Mouse (Mus musculus): ENCODE measurements around the gene Trappc1. TPM values are rescaled to one million over a fixed set of nuclear protein-coding genes. Genes with fewer than 3 reads are reported as not detected.

Trappc1 gene
- polyA plus RNA-seq, 1 experiment from 2014 or later = 185 TPM

DNA sequence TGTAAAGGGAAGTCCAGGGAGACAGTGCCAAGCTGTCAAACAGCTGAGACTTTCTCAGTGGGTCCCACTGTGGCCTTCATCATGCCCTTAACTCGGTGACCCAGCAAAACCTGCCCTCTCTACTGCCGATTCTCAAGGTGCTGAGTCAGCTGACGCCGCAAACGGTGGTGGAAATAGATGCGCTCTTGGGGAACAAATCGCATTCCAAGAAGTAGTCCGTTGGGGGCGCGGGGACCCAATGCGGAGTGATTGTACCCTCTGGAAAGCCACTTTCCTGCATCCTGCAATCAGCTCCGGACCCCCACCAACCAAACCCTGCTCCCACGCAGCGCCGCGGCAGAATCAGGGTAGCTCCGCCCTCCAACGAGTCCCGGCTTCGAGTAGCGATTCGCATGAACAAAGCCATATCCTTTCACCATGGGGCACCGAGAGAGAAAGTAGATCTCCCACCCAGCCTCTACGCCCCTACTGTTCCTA lies 8.2 kb downstream of the Trappc1 start:
- H3K4me1 ChIP-seq = peaks cover 22% of the 10 kb centered on the region
- H3K36me3 ChIP-seq (replicated peaks) = no peaks in the 10 kb centered on the region
- H3K9me3 ChIP-seq = no peaks in the 10 kb centered on the region
- H3K27ac ChIP-seq = peak overlapping the region; percentile 62
- peak overlapping the region; percentile 64 for H3K4me2 ChIP-seq
- peak overlapping the region; percentile 43 for H3K4me3 ChIP-seq (replicated peaks)
- peaks cover 43% of the 10 kb centered on the region for H3K27me3 ChIP-seq
- under 1% methylated on average over 24 of the region's 24 CpGs for WGBS
- ATAC-seq (ENCODE audit: low FRiP score) = peak; percentile 80
- H3K9ac ChIP-seq = peak overlapping the region; percentile 64

DNA sequence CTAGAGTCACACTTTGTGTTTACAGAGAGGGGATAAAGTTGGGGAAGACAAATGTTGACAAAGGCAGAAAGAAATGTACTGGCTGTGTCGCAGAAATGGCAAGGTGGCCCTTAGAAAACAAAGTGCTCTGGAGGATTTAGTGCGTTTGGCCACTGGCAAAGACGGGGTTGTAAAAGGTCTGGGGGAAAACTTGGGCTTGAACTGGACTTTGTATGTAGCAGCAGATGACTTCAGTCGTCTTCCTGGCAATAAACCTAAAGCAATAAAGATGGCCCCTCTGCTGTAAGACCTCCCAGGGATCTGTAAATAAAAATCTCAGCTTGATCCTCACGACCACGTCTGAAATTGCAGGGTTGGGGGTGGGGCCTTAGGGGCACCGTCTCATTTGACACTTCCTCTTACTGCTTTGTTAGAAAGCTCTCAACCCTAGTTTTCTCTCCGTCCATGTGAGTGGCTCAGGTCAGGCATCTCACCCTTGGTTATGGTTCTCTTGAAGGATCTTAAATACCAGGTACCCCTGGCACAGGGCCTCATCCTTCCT lies 9.0 kb downstream of the Trappc1 start:
- peak overlapping the region; percentile 64; the same call in 1 of the 2 replicates for H3K9ac ChIP-seq
- ATAC-seq (ENCODE audit: low FRiP score) = no peak
- H3K27ac ChIP-seq = peak overlapping the region; percentile 62
- no peak overlapping the region; the same call in 1 of the 2 replicates for H3K4me2 ChIP-seq
- peaks cover 18% of the 10 kb centered on the region for H3K4me1 ChIP-seq
- H3K27me3 ChIP-seq = peaks cover 35% of the 10 kb centered on the region
- 0 out of 2 replicates have a peak, but pooled peaks cover 4% of the 10 kb centered on the region for H3K9me3 ChIP-seq
- 42% methylated on average over 8 of the region's 8 CpGs for WGBS
- H3K4me3 ChIP-seq (replicated peaks) = no peak overlapping the region
- H3K36me3 ChIP-seq (replicated peaks) = no peaks in the 10 kb centered on the region

DNA sequence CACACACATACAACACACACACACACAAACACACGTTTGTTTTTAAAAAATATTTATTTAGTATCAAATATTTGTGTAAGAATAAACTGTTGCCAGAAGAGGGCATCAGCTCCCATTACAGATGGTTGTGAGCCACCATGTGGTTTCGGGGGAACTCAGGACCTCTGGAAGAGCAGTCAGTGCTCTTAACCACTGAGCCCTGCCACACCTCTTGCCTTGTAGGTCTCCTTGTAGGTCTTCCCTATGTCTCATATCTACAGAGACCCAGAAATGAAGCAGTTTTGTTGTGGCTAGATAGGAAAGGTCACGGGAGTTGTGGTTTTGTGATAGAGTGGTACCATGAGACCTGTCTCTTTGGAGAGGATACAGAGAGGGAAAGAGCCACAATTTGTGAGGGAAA lies 10.1 kb downstream of the Trappc1 start:
- H3K27me3 ChIP-seq = peaks cover 24% of the 10 kb centered on the region
- 73% methylated on average over 3 of the region's 3 CpGs for WGBS
- no peaks in the 10 kb centered on the region for H3K36me3 ChIP-seq (replicated peaks)
- peaks cover 18% of the 10 kb centered on the region for H3K4me1 ChIP-seq
- no peak overlapping the region for H3K27ac ChIP-seq
- H3K9me3 ChIP-seq = 0 out of 2 replicates have a peak, but pooled peaks cover 5% of the 10 kb centered on the region
- no peak overlapping the region for H3K4me3 ChIP-seq (replicated peaks)
- no peak for ATAC-seq (ENCODE audit: low FRiP score)
- H3K9ac ChIP-seq = no peak overlapping the region
- no peak overlapping the region for H3K4me2 ChIP-seq

DNA sequence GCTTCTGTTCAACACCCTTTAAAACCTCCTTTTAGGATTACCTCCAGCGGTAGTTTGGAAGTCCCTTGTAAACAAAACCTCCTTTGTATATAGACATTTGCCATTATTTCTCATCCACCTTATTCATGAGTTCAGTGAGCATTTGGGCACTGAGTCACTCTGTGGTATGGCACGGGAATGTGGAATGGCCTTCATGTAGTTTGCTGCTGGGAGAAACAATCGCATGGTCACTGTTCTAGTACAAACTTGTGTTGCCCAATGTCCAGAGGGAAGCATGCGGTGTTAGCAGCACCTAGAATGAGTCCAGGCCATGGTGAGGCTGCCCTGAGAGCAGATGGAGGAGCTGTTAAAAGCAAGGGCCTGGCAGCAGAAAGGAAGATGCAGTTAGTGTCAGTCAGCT lies 11.0 kb downstream of the Trappc1 start:
- Histone ChIP-seq H3K27me3 (peaks cover 23% of the 10 kb centered on the region), H3K27ac (no peak overlapping the region)

DNA sequence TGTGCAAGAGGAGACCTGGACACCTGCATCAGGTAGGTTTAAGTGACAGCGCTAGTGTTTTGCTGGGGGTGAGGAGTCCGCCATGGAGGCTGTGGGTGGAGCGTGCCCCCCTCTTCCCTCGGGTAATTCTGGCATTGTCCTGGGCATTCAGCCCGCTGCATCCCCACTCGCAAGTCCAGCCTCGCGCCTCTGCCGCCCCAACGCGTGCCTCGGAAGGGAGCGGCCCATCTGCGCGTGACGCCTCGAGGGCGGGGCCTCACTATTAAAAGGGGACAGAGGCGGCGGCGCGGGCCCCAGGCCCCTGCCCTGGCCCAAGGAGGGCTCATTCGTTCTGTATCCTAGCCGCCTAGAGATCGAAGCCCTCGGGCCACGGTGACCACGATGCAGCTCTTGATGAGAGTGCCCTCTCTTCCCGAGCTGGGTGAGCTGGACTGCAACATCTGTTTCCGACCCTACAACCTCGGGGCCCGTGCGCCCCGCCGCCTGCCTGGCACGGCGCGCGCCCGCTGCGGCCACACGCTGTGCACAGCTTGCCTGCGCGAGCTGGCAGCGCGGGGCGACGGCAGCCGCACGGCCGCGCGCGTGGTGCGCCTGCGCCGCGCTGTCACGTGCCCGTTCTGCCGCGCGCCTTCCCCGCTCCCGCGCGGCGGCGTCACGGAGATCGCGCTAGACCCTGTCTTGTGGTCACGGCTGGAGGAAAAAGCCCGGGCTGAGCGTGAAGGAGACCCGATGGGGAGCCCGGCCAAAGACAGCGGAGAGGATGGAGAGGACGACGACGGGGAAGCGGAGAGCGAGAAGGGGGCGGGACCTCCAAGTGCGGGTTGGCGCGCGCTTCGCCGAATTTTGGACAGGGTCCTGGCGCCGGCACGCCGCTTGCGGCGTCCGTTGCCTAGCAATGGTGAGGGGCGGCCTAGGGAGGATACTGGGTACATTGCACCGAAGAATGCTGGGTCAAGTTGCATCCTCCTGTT lies 16.7 kb downstream of the Trappc1 start, which contains the start of gene Rnf227:
Gene Rnf227 (plus strand): TSS at position 301 of the 971 bp plus-strand sequence.
- H3K4me1 ChIP-seq = peaks cover 16% of the 10 kb centered on the region
- H3K4me3 ChIP-seq (replicated peaks) = peak within 1 kb of the TSS; percentile 54
- 0 out of 2 replicates have a peak, but pooled peaks cover 5% of the 10 kb centered on the region for H3K9me3 ChIP-seq
- H3K36me3 ChIP-seq (replicated peaks) = peaks cover 28% of the 10 kb centered on the region
- H3K27me3 ChIP-seq = peaks cover 12% of the 10 kb centered on the region
- ATAC-seq (ENCODE audit: low FRiP score) = peak; percentile 88
- peak within 1 kb of the TSS; percentile 87 for H3K27ac ChIP-seq
- H3K9ac ChIP-seq = peak within 1 kb of the TSS; percentile 59
- WGBS = 1% methylated on average over 99 of the region's 99 CpGs
- H3K4me2 ChIP-seq = peak within 1 kb of the TSS; percentile 79

More for the DNA sequence above, 11.0 kb downstream of the Trappc1 start:
- H3K4me2 ChIP-seq = no peak overlapping the region
- no peak overlapping the region for H3K9ac ChIP-seq
- no peak for ATAC-seq (ENCODE audit: low FRiP score)
- 0 out of 2 replicates have a peak, but pooled peaks cover 5% of the 10 kb centered on the region for H3K9me3 ChIP-seq
- peaks cover 18% of the 10 kb centered on the region for H3K4me1 ChIP-seq
- H3K4me3 ChIP-seq (replicated peaks) = no peak overlapping the region
- H3K36me3 ChIP-seq (replicated peaks) = no peaks in the 10 kb centered on the region
- 67% methylated on average over 4 of the region's 4 CpGs for WGBS

DNA sequence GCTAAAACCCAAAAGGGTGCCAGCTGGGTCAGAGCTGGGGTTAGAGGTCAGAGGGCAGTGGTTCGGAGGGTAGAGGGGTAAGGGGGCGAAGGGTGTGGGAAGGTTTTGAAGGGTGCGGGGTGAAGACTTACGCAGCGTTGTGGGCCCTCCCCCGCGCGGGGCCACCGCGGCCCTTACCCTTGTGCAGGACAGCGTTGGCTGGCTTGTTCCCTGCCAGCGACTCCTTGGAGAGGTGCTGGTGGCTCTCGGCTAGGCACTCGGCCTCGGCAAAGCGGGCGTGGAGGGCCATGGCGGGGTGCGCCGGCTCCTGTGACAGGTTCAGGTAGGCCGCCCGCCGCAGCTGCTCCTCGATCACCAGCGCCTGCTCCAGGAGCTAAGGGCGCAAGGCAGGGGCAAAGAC lies 22.7 kb downstream of the Trappc1 start:
- Histone ChIP-seq H3K27me3 (no peaks in the 10 kb centered on the region), H3K4me2 (no peak overlapping the region), H3K4me1 (peaks cover 2% of the 10 kb centered on the region), H3K36me3 (replicated peaks) (peaks cover 88% of the 10 kb centered on the region), H3K9me3 (no peaks in the 10 kb centered on the region), H3K4me3 (replicated peaks) (no peak overlapping the region), H3K9ac (no peak overlapping the region), H3K27ac (no peak overlapping the region)
- ATAC-seq (ENCODE audit: low FRiP score) = no peak
- 92% methylated on average over 26 of the region's 26 CpGs for WGBS

DNA sequence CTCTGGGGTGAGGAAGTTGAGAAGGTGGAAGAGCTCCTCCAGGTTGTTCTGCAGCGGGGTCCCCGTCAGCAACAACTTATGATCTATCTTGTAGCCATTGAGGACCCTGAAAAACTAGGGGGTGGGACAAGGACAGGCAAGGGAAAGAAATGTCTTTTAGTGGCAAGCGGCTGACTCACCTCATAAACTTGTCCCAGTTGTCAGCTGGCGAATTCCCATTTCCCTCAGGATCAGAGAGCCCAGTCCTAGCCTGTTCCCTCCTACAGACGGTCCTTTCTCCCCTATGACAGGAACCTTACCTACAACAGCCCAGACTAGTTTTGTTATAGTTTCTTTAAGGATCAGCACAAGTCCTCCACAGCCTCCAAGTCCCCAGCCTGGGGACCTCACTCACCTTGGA lies 32.8 kb downstream of the Trappc1 start:
- Histone ChIP-seq H3K4me2 (no peak overlapping the region), H3K9me3 (no peaks in the 10 kb centered on the region), H3K9ac (no peak overlapping the region), H3K4me1 (no peaks in the 10 kb centered on the region), H3K27me3 (no peaks in the 10 kb centered on the region), H3K27ac (no peak overlapping the region), H3K36me3 (replicated peaks) (peaks cover 100% of the 10 kb centered on the region), H3K4me3 (replicated peaks) (no peak overlapping the region)
- no peak for ATAC-seq (ENCODE audit: low FRiP score)
- 96% methylated on average over 5 of the region's 5 CpGs for WGBS

DNA sequence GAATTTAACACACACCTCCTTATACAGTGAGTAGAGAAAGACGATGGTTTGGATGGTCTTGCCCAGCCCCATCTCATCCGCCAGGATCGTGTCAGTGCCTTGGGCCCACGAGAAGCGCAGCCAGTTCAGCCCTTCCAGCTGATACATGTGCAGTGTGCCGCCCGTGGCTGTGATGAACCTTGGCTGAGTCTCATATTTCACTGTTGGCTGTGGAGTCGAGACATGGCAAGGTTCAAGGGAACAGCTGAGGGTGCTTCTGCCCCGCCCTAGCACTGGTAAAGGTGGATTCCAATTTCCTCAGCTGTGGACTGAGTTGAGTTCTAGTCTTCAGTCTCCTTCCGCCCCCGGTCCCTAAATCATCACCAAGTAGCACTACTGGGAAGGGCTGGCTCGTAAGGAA lies 33.9 kb downstream of the Trappc1 start:
- Histone ChIP-seq H3K4me1 (peaks cover 8% of the 10 kb centered on the region; the same call in 1 of the 2 replicates), H3K4me2 (no peak overlapping the region), H3K27ac (no peak overlapping the region), H3K27me3 (no peaks in the 10 kb centered on the region), H3K36me3 (replicated peaks) (peaks cover 99% of the 10 kb centered on the region), H3K9ac (no peak overlapping the region), H3K4me3 (replicated peaks) (no peak overlapping the region), H3K9me3 (no peaks in the 10 kb centered on the region)
- 93% methylated on average over 12 of the region's 12 CpGs for WGBS
- no peak for ATAC-seq (ENCODE audit: low FRiP score)

DNA sequence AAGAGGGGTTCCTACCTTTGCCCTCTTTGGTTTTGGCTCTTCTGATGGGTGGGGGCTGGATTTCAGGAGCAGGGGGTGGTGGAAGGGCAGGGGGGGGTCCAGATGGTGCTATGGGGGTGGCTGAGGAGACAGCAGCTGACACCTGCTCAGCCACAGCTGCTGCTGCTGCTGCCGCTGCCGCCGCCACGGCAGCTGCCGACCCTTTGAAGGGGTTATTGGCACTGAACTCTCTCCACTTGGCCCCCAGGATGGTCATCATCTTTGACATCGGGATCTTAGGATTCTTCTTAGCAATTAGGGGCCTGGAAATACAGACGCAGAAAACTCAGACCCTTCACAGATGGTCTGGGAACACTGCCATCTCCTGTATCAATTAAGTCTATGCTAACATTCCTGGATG lies 38.2 kb downstream of the Trappc1 start:
- ATAC-seq (ENCODE audit: low FRiP score) = no peak
- no peaks in the 10 kb centered on the region for H3K9me3 ChIP-seq

DNA sequence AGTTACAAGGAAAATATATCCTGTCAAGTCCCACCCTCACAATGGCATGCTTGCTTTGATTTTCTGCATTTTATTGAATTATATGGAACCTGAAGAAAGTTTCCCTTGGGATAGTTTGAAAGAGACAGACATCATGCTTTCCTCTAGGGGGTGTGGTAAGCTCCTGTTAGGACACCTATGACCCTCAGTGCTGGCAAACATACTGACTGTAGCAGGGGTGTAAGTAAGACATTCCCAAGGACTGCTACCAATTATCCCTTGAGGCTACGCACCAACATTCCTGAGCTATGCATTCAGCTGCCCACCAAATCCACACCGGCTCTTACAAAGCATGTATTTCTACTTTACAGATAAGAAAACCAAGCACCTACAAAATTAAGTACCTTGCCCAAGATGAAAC lies 38.7 kb downstream of the Trappc1 start:
- 85% methylated on average over 2 of the region's 2 CpGs for WGBS
- no peak for ATAC-seq (ENCODE audit: low FRiP score)
- Histone ChIP-seq H3K4me2 (no peak overlapping the region), H3K9ac (no peak overlapping the region), H3K27ac (0 out of 2 replicates have a peak overlapping the region, but pooled peaks have one; percentile 8), H3K4me1 (peaks cover 34% of the 10 kb centered on the region), H3K4me3 (replicated peaks) (no peak overlapping the region), H3K36me3 (replicated peaks) (peaks cover 64% of the 10 kb centered on the region), H3K9me3 (no peaks in the 10 kb centered on the region), H3K27me3 (no peaks in the 10 kb centered on the region)

More for the DNA sequence above, 38.2 kb downstream of the Trappc1 start:
- Histone ChIP-seq H3K27ac (no peak overlapping the region), H3K36me3 (replicated peaks) (peaks cover 68% of the 10 kb centered on the region), H3K4me3 (replicated peaks) (no peak overlapping the region), H3K9ac (no peak overlapping the region), H3K4me1 (peaks cover 33% of the 10 kb centered on the region), H3K27me3 (no peaks in the 10 kb centered on the region), H3K4me2 (no peak overlapping the region)
- WGBS = 52% methylated on average over 7 of the region's 7 CpGs

DNA sequence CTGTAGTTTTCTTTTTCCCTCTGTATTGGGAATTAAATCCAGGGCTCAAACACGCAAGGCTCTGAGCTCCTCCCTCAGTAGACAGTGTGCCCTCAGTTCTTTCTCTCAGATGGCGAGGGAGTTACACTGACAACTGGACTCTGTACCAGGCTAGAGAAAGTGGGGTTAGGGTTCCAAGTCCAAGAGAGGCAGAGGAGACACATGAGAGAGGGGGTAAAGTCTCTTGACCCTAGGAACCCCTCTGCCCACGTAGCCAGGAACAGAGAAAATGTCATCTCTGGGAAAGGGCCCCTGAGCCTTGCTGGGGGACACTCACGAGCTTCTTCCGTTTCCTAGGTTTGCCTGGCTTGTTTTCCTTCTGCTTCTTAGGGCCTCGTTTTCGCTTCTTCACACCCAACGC lies 40.6 kb downstream of the Trappc1 start:
- H3K4me1 ChIP-seq = peaks cover 44% of the 10 kb centered on the region
- peaks cover 45% of the 10 kb centered on the region for H3K36me3 ChIP-seq (replicated peaks)
- no peaks in the 10 kb centered on the region for H3K9me3 ChIP-seq
- H3K27ac ChIP-seq = peak overlapping the region; percentile 100
- no peak for ATAC-seq (ENCODE audit: low FRiP score)
- peak overlapping the region; percentile 99; the same call in 1 of the 2 replicates for H3K4me3 ChIP-seq (replicated peaks)
- H3K4me2 ChIP-seq = peak overlapping the region; percentile 78
- H3K9ac ChIP-seq = peak overlapping the region; percentile 66
- H3K27me3 ChIP-seq = no peaks in the 10 kb centered on the region
- 58% methylated on average over 8 of the region's 8 CpGs for WGBS

DNA sequence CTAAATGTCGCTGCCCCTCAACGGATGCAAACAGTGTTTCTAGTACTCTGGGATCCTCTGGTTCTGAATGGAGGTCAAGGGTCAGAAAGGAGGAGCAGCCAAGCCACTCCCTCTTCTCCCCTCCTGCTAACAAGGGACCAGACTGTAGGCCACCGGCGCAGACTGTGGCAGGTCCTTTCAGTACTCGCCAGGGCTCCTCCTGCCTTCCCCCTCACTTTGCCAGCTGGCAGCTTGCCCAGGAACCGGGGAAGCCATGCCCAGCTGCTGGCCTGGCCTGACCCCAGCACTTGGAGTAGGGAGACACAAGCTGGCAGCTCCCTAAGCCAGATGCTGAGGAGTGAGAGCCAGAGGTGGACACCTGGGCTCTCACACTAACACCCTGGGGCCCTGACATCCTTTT lies 41.1 kb downstream of the Trappc1 start:
- H3K4me3 ChIP-seq (replicated peaks) = peak overlapping the region; percentile 99; the same call in 1 of the 2 replicates
- ATAC-seq (ENCODE audit: low FRiP score) = peak; percentile 36; the same call in 1 of the 2 replicates
- 1% methylated on average over 6 of the region's 6 CpGs for WGBS

More for the DNA sequence above, 41.1 kb downstream of the Trappc1 start:
- Histone ChIP-seq H3K4me2 (peak overlapping the region; percentile 78), H3K4me1 (peaks cover 47% of the 10 kb centered on the region), H3K27ac (peak overlapping the region; percentile 100), H3K9me3 (no peaks in the 10 kb centered on the region), H3K9ac (peak overlapping the region; percentile 66), H3K27me3 (no peaks in the 10 kb centered on the region), H3K36me3 (replicated peaks) (peaks cover 39% of the 10 kb centered on the region)

All from forebrain, embryonic 12.5 days (tissue).